Mouse (Mus musculus) heart, embryonic 15.5 days (tissue): ENCODE data around the gene Olfr1360. TPM values are rescaled to one million over a fixed set of nuclear protein-coding genes. Genes with fewer than 3 reads are reported as not detected.

ENCODE experiments used
- ATAC-seq: fragments of 200-750 bp; cut with Nextera tagmentation; replicated peaks from 2 replicates; pipeline ENCODE4 v1.8.0; 2017; ENCODE audit warnings: low read depth, moderate TSS enrichment; ENCODE audit not compliant: insufficient number of reproducible peaks, insufficient read depth, low FRiP score
- H3K27ac ChIP-seq: fragments of 300-500 bp; sonication (generic); 2 replicates; pipeline ENCODE4 v1.5.1; 2015; ENCODE audit warnings: mild to moderate bottlenecking, inconsistent platforms
- H3K27me3 ChIP-seq: fragments of 300-500 bp; sonication (generic); 2 replicates; pipeline ENCODE4 v1.6.1; 2015; ENCODE audit warnings: inconsistent platforms
- H3K36me3 ChIP-seq: fragments of 300-500 bp; sonication (generic); 2 replicates; pipeline ENCODE4 v1.6.1; 2015; ENCODE audit warnings: mild to moderate bottlenecking, inconsistent platforms
- H3K4me1 ChIP-seq: fragments of 300-500 bp; sonication (generic); replicated peaks from 2 replicates; pipeline ENCODE4 v1.6.1; 2015; ENCODE audit warnings: inconsistent platforms
- H3K4me2 ChIP-seq: fragments of 300-500 bp; sonication (generic); 2 replicates; pipeline ENCODE4 v1.6.1; 2015; ENCODE audit warnings: inconsistent platforms, mild to moderate bottlenecking, moderate library complexity
- H3K4me3 ChIP-seq: fragments of 300-500 bp; sonication (generic); 2 replicates; pipeline ENCODE4 v1.5.1; 2015; ENCODE audit warnings: mild to moderate bottlenecking, inconsistent platforms
- H3K9ac ChIP-seq: fragments of 300-500 bp; sonication (generic); 2 replicates; pipeline ENCODE4 v1.6.1; 2015; ENCODE audit warnings: mild to moderate bottlenecking, inconsistent platforms
- H3K9me3 ChIP-seq: fragments of 300-500 bp; sonication (generic); replicated peaks from 2 replicates; pipeline ENCODE4 v1.6.1; 2016; ENCODE audit warnings: inconsistent platforms
- WGBS: fragments of 180-500 bp; shearing (Covaris S2); methylation state at CpG from one replicate; pipeline ENCODE4 v1.1.7; 2015; ENCODE audit warnings: mixed read lengths; 5-methylcytosine and 5-hydroxymethylcytosine counted together
- polyA plus RNA-seq: library from polyadenylated mRNA; unstranded; fragments of >200 nt; fragmentation: Nextera tagmentation; extraction: Ambion mirVana; gene quantifications from 2 replicates; pipeline ENCODE4 v1.2.1, GENCODE M21; 2015

Olfr1360 gene
- polyA plus RNA-seq, 1 experiment from 2014 or later = not detected

- Histone ChIP-seq H3K9me3 (no peaks in the 10 kb centered on the region), H3K4me1 (peaks cover 23% of the 10 kb centered on the region), H3K4me3 (peak overlapping the region; percentile 49), H3K4me2 (peak overlapping the region; percentile 83), H3K36me3 (no peaks in the 10 kb centered on the region), H3K9ac (peak overlapping the region; percentile 56), H3K27ac (peak overlapping the region; percentile 91), H3K27me3 (no peaks in the 10 kb centered on the region)
- ATAC-seq = no peak
- WGBS = under 1% methylated on average over 22 of the region's 22 CpGs
Measured at GRCm38 (mm10) chr13:21715131-21715863, 38.1 kb upstream of the Olfr1360 start.

DNA sequence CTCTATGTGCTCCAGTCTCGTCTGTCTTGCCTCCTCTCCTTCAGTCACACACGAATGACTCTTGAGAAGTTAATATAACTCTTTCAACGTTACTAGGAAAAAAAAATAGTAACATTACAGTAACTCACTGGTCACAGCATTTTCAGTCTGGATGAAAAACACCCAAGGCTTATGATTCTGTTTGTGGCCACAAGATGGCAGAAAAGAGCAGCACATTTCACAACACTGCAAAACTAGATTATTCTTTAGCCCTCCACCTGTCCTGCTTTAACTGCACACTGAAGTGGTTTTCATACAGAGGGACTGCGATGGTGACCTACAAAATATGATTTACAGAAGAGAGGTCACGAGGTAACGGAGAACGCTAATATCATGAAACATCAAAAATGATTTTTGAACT, 37.5 kb upstream of the Olfr1360 start:
- no peak for ATAC-seq
- Histone ChIP-seq H3K27ac (peak overlapping the region; percentile 91), H3K36me3 (no peaks in the 10 kb centered on the region), H3K4me3 (peak overlapping the region; percentile 49), H3K4me1 (peaks cover 23% of the 10 kb centered on the region), H3K9me3 (no peaks in the 10 kb centered on the region), H3K4me2 (peak overlapping the region; percentile 83), H3K27me3 (no peaks in the 10 kb centered on the region), H3K9ac (0 out of 2 replicates have a peak overlapping the region, but pooled peaks have one; percentile 56)
- WGBS = 1% methylated on average over 7 of the region's 7 CpGs

DNA sequence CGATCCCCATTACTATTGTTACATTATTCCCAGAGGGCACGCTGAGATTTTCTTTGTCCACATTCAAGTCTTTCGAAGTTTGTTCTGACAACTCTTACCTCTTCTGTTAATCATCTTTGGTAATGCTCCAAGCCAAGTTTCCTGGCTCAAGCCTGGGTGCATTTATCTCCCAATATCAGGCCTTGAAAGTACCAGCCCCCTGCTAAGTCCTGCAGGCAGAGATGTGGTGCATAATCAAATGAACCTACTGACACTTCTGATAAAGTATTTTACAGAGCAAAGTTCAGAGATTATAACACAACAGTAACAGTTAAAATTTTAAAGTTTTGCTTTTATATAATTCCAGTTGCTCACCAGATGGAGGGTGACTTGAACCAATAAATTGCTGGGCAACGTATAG, 34.5 kb upstream of the Olfr1360 start:
- peaks cover 9% of the 10 kb centered on the region for H3K4me1 ChIP-seq
- no peaks in the 10 kb centered on the region for H3K9me3 ChIP-seq
- peak overlapping the region; percentile 65 for H3K4me2 ChIP-seq
- H3K4me3 ChIP-seq = peak overlapping the region; percentile 82
- no peaks in the 10 kb centered on the region for H3K27me3 ChIP-seq
- ATAC-seq = no peak
- H3K9ac ChIP-seq = 0 out of 2 replicates have a peak overlapping the region, but pooled peaks have one; percentile 40
- 28% methylated on average over 4 of the region's 4 CpGs for WGBS
- H3K36me3 ChIP-seq = no peaks in the 10 kb centered on the region
- H3K27ac ChIP-seq = no peak overlapping the region

DNA sequence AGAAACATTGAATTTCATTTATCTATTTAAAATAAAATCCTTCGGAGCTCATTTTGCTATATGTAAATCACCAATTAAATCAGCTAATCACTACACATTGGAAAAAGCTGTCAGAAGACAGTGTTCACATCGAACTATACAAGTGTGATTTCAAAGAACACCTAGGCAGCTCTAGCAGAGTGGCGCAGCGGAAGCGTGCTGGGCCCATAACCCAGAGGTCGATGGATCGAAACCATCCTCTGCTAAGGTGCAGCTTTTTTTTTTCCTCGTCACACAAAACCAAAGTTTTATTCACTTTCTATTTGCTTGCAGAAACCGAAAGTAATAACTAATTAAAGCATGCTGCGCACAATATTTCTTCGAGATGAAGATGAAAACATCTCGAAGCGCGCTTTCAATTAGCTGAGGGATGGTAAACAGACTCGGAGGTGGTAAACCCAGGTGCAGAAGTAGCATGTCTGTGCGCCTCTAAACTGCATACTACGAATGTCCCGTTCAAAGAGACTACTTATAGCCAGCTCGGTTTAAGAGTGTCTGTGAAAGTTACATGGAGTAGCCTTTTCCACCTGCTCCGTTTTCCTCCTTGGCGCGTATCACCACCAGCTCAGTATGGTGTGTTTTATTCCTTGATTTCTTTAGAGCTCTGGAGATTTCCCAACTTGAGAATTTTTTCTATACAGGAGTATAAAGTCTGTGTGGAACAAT, 33.8 kb upstream of the Olfr1360 start:
- peak overlapping the region; percentile 82 for H3K4me3 ChIP-seq
- H3K9ac ChIP-seq = peak overlapping the region; percentile 40
- peak; percentile 73 for ATAC-seq
- H3K4me2 ChIP-seq = peak overlapping the region; percentile 65
- H3K27me3 ChIP-seq = no peaks in the 10 kb centered on the region
- no peaks in the 10 kb centered on the region for H3K36me3 ChIP-seq
- 3% methylated on average over 22 of the region's 22 CpGs for WGBS
- H3K9me3 ChIP-seq = no peaks in the 10 kb centered on the region
- peak overlapping the region; percentile 43; the same call in 1 of the 2 replicates for H3K27ac ChIP-seq
- peaks cover 8% of the 10 kb centered on the region for H3K4me1 ChIP-seq

- H3K9me3 ChIP-seq = no peaks in the 10 kb centered on the region
- peak overlapping the region; percentile 82 for H3K4me3 ChIP-seq
- peak; percentile 72; the same call in 1 of the 2 replicates for ATAC-seq
- H3K36me3 ChIP-seq = no peaks in the 10 kb centered on the region
- WGBS = under 1% methylated on average over 32 of the region's 32 CpGs
- H3K27ac ChIP-seq = peak overlapping the region; percentile 89
- peak overlapping the region; percentile 65 for H3K4me2 ChIP-seq
- H3K27me3 ChIP-seq = no peaks in the 10 kb centered on the region
- peaks cover 4% of the 10 kb centered on the region for H3K4me1 ChIP-seq
- peak overlapping the region; percentile 69 for H3K9ac ChIP-seq
Measured at GRCm38 (mm10) chr13:21710031-21710711, 33.0 kb upstream of the Olfr1360 start.

GRCm38 (mm10) chr13:21706669-21707068, 29.5 kb upstream of the Olfr1360 start:
- no peak overlapping the region for H3K27ac ChIP-seq
- no peaks in the 10 kb centered on the region for H3K4me1 ChIP-seq
- no peak overlapping the region for H3K9ac ChIP-seq
- no peaks in the 10 kb centered on the region for H3K27me3 ChIP-seq
- H3K4me3 ChIP-seq = no peak overlapping the region
- ATAC-seq = no peak
- H3K4me2 ChIP-seq = no peak overlapping the region
- 67% methylated on average over 4 of the region's 4 CpGs for WGBS
- no peaks in the 10 kb centered on the region for H3K9me3 ChIP-seq
- no peaks in the 10 kb centered on the region for H3K36me3 ChIP-seq

GRCm38 (mm10) chr13:21697811-21698210, 20.6 kb upstream of the Olfr1360 start, which contains the start of gene Olfr1359:
Gene Olfr1359 (plus strand): TSS chr13:21698111.
- Histone ChIP-seq H3K9me3 (no peaks in the 10 kb centered on the region), H3K4me3 (no peak within 1 kb of the TSS), H3K4me1 (no peaks in the 10 kb centered on the region), H3K4me2 (no peak within 1 kb of the TSS), H3K9ac (no peak within 1 kb of the TSS), H3K36me3 (no peaks in the 10 kb centered on the region), H3K27ac (no peak within 1 kb of the TSS), H3K27me3 (no peaks in the 10 kb centered on the region)
- ATAC-seq = no peak

DNA sequence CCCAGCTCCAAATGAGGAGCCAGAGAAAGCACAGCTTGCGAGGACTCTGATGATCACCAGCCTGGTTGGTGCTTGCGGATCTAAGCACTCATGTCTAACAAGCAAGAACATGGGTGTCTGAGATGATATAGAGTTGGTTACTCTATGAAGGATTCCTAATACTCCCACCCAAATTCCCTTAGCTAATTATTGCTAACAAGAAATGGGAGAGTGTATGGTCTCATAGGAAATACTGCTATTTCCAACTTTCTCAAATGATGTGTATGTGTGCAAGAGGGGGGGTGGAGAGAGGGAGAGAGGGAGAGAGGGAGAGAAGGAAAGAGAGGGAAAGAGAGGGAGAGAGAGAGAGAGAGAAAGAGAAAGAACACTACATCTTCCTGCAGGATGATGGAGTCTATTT, 13.9 kb downstream of the Olfr1360 start, which contains the start of gene Olfr1361:
Gene Olfr1361, minus strand, starts transcription at position 101 of the 400 bp plus-strand sequence.
- no peak within 1 kb of the TSS for H3K27ac ChIP-seq
- H3K4me2 ChIP-seq = no peak within 1 kb of the TSS
- WGBS = 70% methylated on average over 2 of the region's 2 CpGs
- no peak within 1 kb of the TSS for H3K9ac ChIP-seq
- ATAC-seq = no peak
- no peaks in the 10 kb centered on the region for H3K27me3 ChIP-seq
- no peak within 1 kb of the TSS for H3K4me3 ChIP-seq
- no peaks in the 10 kb centered on the region for H3K36me3 ChIP-seq
- H3K4me1 ChIP-seq = no peaks in the 10 kb centered on the region
- H3K9me3 ChIP-seq = no peaks in the 10 kb centered on the region

DNA sequence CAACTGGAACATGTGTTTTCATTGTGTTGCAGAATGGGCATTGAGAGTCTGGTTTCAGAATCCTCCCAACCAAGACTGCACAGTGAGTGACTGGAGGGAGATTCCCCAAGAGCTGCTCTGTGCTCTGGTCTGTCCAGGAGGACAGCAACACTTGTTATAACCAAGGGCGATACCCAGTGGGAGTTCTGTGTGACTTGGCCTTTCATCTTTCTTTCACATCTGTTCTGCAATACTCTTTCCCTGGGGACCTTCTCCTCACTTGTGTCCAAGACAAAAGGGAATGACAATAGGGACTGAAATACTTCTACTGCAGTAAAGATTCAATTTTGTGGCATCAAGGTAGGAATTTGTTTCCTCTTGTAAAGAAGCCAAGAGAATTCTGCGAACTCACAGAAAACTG, 34.8 kb downstream of the Olfr1360 start, which contains the start of gene Olfr11:
Gene Olfr11, minus strand, starts transcription at position 101 of the 400 bp plus-strand sequence.
- WGBS = 85% methylated on average over 2 of the region's 2 CpGs
- Histone ChIP-seq H3K9ac (no peak within 1 kb of the TSS), H3K27ac (no peak within 1 kb of the TSS), H3K36me3 (no peaks in the 10 kb centered on the region), H3K4me2 (no peak within 1 kb of the TSS), H3K4me3 (no peak within 1 kb of the TSS), H3K27me3 (no peaks in the 10 kb centered on the region), H3K9me3 (no peaks in the 10 kb centered on the region), H3K4me1 (no peaks in the 10 kb centered on the region)
- ATAC-seq = no peak
